Mouse (Mus musculus) stomach, postnatal 0 days (tissue): ENCODE measurements at regions not wholly inside any gene's neighbourhood (a gene's known extent, or its start where the extent isn't known, plus 50 kb on each side); places are given as distances from the start of the nearest gene placed in this dataset.
"Not testable (repeated sequence)": the region's sequence is repeated elsewhere in the genome, so short reads cannot be mapped to it uniquely, and the experiment has no call there.

Experiments used
- ATAC-seq: fragments of 200-750 bp; cut with Nextera tagmentation; 2 replicates; pipeline ENCODE4 v1.8.0; 2017; ENCODE audit not compliant: low FRiP score, low TSS enrichment
- DNase-seq: peaks from one replicate; pipeline ENCODE4 v3.0.0-alpha.2; 2016; ENCODE audit warnings: low spot score
- H3K27ac ChIP-seq: fragments of 300-500 bp; sonication (generic); replicated peaks from 2 replicates; pipeline ENCODE4 v1.5.1; 2014; ENCODE audit warnings: mild to moderate bottlenecking, control low read depth
- H3K27me3 ChIP-seq: fragments of 300-500 bp; sonication (generic); 2 replicates; pipeline ENCODE4 v1.6.1; 2014; ENCODE audit warnings: low read length; ENCODE audit not compliant: control insufficient read depth, insufficient read depth
- H3K36me3 ChIP-seq: fragments of 300-500 bp; sonication (generic); 2 replicates; pipeline ENCODE4 v1.6.1; 2014; ENCODE audit warnings: low read length, mixed read lengths; ENCODE audit not compliant: control insufficient read depth, insufficient read depth
- H3K4me1 ChIP-seq: fragments of 300-500 bp; sonication (generic); replicated peaks from 2 replicates; pipeline ENCODE4 v1.6.1; 2014; ENCODE audit warnings: antibody characterized with exemption; ENCODE audit not compliant: control insufficient read depth, insufficient read depth
- H3K4me2 ChIP-seq: fragments of 300-500 bp; sonication (generic); replicated peaks from 2 replicates; pipeline ENCODE4 v1.6.1; 2014; ENCODE audit warnings: low read depth, mild to moderate bottlenecking, control low read depth, moderate library complexity
- H3K4me3 ChIP-seq: fragments of 300-500 bp; sonication (generic); 2 replicates; pipeline ENCODE4 v1.5.1; 2014; ENCODE audit warnings: low read depth, low read length, control low read depth
- H3K9ac ChIP-seq: fragments of 300-500 bp; sonication (generic); 2 replicates; pipeline ENCODE4 v1.6.1; 2014; ENCODE audit warnings: mild to moderate bottlenecking, low read length, control low read depth, mixed read lengths
- H3K9me3 ChIP-seq: fragments of 300-500 bp; sonication (generic); 2 replicates; pipeline ENCODE4 v1.6.1; 2016; ENCODE audit warnings: low read length; ENCODE audit not compliant: control insufficient read depth
- CTCF ChIP-seq: IDR thresholded peaks from 2 replicates; pipeline ENCODE4 v1.5.1; 2016; ENCODE audit warnings: antibody characterized with exemption, low read depth, mild to moderate bottlenecking, moderate library complexity
- EP300 ChIP-seq: optimal IDR thresholded peaks from 2 replicates; pipeline ENCODE3; 2016; ENCODE audit warnings: antibody characterized with exemption
- WGBS: fragments of 180-500 bp; shearing (Covaris S2); extraction: QIAGEN DNeasy Blood & Tissue Kit; methylation state at CpG from one replicate; pipeline ENCODE4 v1.1.7; 2014; 5-methylcytosine and 5-hydroxymethylcytosine counted together

DNA sequence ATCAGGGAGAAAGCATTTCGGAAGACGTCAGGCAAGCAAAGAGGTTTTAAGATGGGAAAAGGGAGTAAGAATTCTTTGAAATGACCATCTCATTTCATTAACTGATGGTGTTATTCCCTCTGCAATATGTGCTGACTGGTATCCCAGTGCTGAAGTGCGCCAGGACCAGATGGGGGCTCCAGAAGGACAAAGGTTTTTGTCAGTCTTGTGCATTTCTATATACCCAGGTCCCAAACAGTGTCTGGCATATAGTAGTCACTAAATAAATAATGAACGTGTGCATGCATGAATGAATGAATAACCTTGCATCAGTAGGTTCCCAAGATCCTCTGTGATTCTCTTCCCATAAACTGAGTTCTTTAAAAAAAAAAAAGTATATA lies 119.3 kb upstream of the Creb1 start:
- Histone ChIP-seq H3K27ac (no peak overlapping the region), H3K27me3 (no peaks in the 10 kb centered on the region), H3K36me3 (no peaks in the 10 kb centered on the region), H3K9ac (no peak overlapping the region), H3K9me3 (no peaks in the 10 kb centered on the region), H3K4me3 (no peak overlapping the region), H3K4me2 (no peak overlapping the region), H3K4me1 (no peaks in the 10 kb centered on the region)
- DNase-seq: no peak
- TF ChIP-seq CTCF (no peak), EP300 (no peak)
- ATAC-seq: no peak
- 74% methylated on average over 4 of the region's 4 CpGs for WGBS

DNA sequence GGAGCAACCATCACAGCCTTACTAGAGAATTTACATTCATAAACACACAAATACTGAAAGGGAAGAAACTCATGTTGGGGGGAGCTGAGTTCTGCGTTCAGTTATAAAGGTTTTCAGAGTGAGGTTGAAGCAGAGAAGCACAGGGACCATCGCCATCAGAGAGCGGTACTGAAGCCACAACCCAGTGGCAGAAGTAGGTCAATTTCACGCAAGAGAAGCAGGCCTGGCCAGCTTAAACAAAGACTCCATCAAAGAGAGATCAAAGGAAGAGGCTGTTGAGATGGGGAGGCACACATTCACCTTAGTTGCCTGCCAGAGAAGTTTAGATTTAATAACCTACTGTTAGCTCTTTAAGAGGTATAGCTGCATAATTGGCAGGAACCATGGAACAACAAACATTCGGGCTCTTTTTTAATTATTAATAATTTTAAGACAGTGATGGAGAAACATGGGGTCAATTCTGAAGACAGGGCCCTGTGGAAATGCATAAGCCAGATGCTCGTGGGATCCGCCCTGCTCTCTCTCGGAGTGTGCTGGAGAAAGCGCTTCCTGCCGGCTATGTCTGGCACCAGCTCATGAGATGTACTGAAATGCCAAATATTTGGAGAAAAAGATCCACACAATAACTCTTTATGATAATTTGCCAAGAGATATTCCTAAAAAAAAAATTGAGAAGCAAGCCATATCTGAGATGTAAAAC lies 119.8 kb upstream of the Creb1 start:
- no peak for TF ChIP-seq CTCF
- TF ChIP-seq EP300: no peak
- no peaks in the 10 kb centered on the region for H3K9me3 ChIP-seq
- H3K27me3 ChIP-seq: no peaks in the 10 kb centered on the region
- no peaks in the 10 kb centered on the region for H3K4me1 ChIP-seq
- DNase-seq: no peak
- 62% methylated on average over 10 of the region's 10 CpGs for WGBS
- H3K36me3 ChIP-seq: no peaks in the 10 kb centered on the region
- no peak overlapping the region for H3K4me3 ChIP-seq
- no peak for ATAC-seq
- no peak overlapping the region for H3K4me2 ChIP-seq
- H3K9ac ChIP-seq: no peak overlapping the region
- no peak overlapping the region for H3K27ac ChIP-seq

DNA sequence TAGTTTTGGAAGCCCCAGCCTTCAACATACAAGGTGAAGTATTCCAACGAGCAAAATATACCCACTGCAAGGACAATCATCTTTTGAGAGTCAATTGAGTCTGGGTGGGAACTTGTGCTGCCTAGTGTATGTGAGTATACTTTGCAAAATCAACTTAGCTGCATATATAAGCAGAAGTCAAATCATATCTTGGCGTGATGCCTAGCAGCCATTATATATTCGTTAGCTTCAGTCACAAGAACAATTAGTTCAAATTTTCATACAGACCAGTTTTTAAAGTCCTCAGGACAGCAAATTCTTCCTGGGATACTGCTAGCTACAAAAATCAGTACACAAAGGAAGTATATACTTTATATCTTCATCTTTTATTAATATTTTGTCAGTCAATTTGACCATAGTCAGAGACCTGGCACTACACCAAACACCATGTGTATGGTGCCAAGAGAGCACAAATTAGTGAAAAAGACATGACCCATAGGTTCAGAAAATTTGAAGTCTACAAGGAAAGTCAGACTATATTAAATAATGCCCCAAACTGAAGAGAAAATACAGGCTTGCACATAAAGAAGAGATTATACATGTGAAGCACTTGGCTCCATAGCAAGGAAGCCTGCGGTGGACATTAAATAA lies 120.5 kb upstream of the Creb1 start:
- H3K27me3 ChIP-seq: no peaks in the 10 kb centered on the region
- H3K4me2 ChIP-seq: no peak overlapping the region
- 65% methylated on average over 4 of the region's 4 CpGs for WGBS
- no peak overlapping the region for H3K4me3 ChIP-seq
- ATAC-seq (no peak), DNase-seq (no peak)
- TF ChIP-seq EP300 (no peak), CTCF (no peak)
- no peaks in the 10 kb centered on the region for H3K9me3 ChIP-seq
- H3K9ac ChIP-seq: no peak overlapping the region
- H3K27ac ChIP-seq: no peak overlapping the region
- no peaks in the 10 kb centered on the region for H3K36me3 ChIP-seq
- no peaks in the 10 kb centered on the region for H3K4me1 ChIP-seq

DNA sequence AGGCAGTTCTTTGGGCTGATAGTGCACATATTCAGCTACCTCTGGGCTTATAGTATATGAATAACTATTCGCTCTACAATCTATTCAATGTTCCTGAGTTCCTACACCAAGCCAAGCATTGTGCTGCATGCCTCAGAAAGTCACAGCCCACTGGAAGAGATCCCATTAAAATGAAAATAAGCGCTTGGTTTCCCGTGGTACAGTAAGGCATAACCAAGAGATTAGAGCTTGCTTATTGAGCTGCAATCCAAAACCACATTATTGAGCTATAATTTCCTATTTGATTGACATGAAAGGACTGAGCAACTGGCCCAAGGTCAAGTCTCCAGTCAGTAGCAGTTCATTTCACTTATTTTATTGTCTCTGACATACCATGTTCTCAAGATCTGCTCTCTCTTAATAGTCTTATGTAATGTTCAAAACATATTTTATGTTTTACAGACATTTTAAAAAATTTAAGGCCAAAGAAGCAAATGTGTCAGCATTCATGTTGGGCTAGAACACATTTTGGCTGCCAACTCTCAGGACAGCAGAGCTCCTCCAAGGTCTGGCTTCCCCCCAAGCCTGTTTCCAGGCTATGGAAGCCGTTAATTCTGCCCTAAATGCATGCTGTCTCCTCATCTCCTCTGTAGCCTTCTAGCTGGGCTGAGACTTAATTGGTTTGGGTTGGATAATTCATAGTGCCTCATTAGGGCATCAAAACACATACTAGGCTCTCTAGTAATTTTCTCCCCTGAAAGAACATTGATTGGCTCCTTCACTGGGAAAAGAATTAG lies 123.5 kb upstream of the Creb1 start:
- Histone ChIP-seq H3K36me3 (no peaks in the 10 kb centered on the region), H3K4me1 (no peaks in the 10 kb centered on the region), H3K4me3 (no peak overlapping the region), H3K27me3 (no peaks in the 10 kb centered on the region), H3K27ac (no peak overlapping the region), H3K4me2 (no peak overlapping the region), H3K9ac (no peak overlapping the region), H3K9me3 (no peaks in the 10 kb centered on the region)
- ATAC-seq: no peak
- 61% methylated on average over 4 of the region's 4 CpGs for WGBS
- no peak for DNase-seq
- TF ChIP-seq EP300 (no peak), CTCF (no peak)

DNA sequence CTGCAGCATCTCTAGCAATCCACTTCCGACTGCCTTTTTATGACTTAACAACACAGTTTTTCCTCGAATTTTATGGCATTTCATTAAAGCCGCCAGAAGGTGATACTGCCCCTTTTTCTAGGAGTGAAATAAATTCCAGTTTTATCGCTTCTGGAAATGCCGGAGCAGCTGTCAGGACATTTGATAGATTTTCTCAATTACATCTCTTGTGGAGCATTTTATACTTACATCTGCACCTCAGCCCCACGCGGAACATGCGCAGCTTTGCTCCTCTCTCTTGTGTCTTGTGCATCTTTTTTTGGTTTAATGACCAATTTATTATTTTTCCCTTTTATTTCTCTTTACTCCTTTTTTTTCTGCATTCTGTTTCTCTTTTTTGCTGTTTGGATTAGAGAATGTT lies 140.9 kb upstream of the Creb1 start:
- TF ChIP-seq CTCF: no peak
- TF ChIP-seq EP300: no peak
- no peak for DNase-seq
- H3K9me3 ChIP-seq: no peaks in the 10 kb centered on the region

DNA sequence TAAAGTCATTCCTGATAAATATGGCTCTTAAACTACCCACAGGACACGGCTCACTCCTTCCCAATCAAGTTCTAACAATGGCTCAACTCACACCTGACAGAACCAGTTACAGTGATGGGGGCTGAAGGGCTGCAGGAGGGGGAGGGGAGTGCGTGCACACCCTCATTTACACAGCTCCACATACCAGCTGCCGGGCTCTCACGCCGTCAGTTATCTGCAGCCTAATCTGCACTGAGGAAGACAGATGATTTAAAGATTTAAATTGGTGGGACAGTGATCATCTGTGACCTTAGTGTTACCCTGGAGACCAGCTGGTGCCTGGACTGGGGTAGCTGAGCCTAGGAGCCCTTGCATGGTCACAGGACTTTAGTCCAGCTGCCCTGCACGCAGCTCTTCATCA lies 151.2 kb upstream of the Creb1 start:
- Histone ChIP-seq H3K36me3 (no peaks in the 10 kb centered on the region), H3K27ac (no peak overlapping the region), H3K9ac (no peak overlapping the region), H3K9me3 (no peaks in the 10 kb centered on the region), H3K4me3 (no peak overlapping the region), H3K27me3 (no peaks in the 10 kb centered on the region), H3K4me2 (no peak overlapping the region), H3K4me1 (no peaks in the 10 kb centered on the region)
- DNase-seq (no peak), ATAC-seq (no peak)
- TF ChIP-seq EP300 (no peak), CTCF (no peak)
- WGBS: 13% methylated on average over 6 of the region's 6 CpGs

More for the DNA sequence above, 140.9 kb upstream of the Creb1 start:
- Histone ChIP-seq H3K4me3 (no peak overlapping the region), H3K27ac (no peak overlapping the region), H3K9ac (no peak overlapping the region), H3K4me1 (no peaks in the 10 kb centered on the region), H3K4me2 (no peak overlapping the region), H3K36me3 (no peaks in the 10 kb centered on the region), H3K27me3 (no peaks in the 10 kb centered on the region)
- no peak for ATAC-seq
- WGBS: 75% methylated on average over 8 of the region's 8 CpGs

DNA sequence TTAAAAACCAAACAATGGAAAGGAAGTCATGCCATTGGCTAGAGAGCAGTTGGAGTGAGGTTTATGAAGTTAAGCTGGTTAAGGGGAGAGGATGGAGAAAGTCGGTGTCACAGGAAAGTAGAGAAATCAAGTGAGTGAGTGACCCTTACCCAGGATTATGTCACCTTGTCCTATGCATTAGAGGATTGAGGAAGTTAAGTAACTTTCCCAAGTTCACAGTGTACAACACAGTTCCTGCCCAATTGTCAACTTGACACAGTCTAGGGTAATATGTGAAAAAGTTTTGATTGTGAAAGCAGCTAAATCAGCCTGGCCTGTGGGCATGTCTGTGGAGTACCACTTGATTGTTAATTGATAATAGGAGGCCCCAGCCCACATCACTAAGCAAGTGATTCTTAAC lies 156.0 kb upstream of the Creb1 start:
- H3K4me3 ChIP-seq, H3K9ac ChIP-seq, H3K36me3 ChIP-seq, H3K4me1 ChIP-seq, H3K27me3 ChIP-seq, DNase-seq, H3K9me3 ChIP-seq, H3K27ac ChIP-seq, H3K4me2 ChIP-seq, ATAC-seq: not testable (repeated sequence)
- 69% methylated on average over 1 of the region's 1 CpGs for WGBS
